Mouse (Mus musculus): Measurements from ENCODE around the gene Gm20388. TPM values are rescaled to one million over a fixed set of nuclear protein-coding genes. Genes with fewer than 3 reads are reported as not detected.

The Gm20388 gene
- 10 to 100 TPM in 11 of 26 experiments, 1 to 10 TPM in 13, under 1 TPM in 1, not detected in 1; 0.51 to 50.9 (median 9.3) TPM for total RNA-seq (2018; cell fraction: chromatin; rRNA removed)
- 10 to 100 TPM; 20.9 to 58.8 (median 39.1) TPM for total RNA-seq (2018; cell fraction: cytosol; rRNA removed)
- total RNA-seq (2018; cell fraction: nucleus; rRNA removed), result 10 to 100 TPM in 25 of 26 experiments, not detected in 1; 11.6 to 72.1 (median 40.3) TPM
- polyA plus RNA-seq (2018), result 24.2 to 47.1 TPM (median 38.5 TPM) in 3 replicates

DNA sequence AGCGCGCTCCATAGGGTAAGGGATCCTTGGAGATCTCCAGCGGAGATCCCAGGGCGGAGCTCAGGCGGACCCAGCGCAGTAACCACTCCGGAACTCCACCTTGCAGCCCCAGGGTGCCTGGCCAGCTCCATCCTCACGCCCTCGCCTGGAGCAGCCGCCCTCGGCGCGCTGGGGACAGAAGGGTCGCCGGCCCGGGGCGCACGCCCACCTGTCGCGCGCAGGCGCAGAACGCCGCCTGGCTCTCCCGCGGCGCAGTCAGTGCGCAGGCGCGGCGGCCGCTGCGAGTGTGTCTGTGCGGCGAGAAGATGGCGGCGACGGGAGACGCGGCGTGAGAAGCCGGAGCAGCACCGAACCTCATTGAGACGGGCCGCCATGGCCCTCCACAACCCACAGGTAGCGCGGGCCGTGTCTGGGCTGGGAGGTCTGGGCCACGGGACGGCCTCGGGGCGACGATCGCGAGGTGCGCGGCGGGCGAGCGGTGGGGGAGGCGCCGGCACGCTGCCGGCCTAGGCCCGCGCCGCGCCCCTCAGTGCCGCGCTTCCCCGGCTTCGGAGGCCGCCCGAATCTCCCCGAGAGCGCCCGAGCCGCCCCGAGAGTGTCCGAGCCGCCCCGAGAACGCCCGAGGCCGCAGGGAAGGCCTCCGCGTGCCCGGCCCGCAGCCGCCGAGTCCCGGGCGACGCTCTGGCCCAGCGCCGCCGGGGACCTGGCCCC lies at the start of gene Gm20388:
Gm20388 (plus strand) TSS at position 295 of the 711 bp plus-strand sequence.
- Histone ChIP-seq H3K27ac (no peak within 1 kb of the TSS), H3K36me3 (ENCODE audit: inconsistent target) (no peaks in the 10 kb centered on the region), H3K4me3 (ENCODE audit: inconsistent target) (peak within 1 kb of the TSS; percentile 46), H3K79me2 (ENCODE audit: inconsistent target) (peaks cover 45% of the 10 kb centered on the region)
- under 1% methylated on average over 95 of the region's 97 CpGs for WGBS (ENCODE audit: missing documents)

DNA sequence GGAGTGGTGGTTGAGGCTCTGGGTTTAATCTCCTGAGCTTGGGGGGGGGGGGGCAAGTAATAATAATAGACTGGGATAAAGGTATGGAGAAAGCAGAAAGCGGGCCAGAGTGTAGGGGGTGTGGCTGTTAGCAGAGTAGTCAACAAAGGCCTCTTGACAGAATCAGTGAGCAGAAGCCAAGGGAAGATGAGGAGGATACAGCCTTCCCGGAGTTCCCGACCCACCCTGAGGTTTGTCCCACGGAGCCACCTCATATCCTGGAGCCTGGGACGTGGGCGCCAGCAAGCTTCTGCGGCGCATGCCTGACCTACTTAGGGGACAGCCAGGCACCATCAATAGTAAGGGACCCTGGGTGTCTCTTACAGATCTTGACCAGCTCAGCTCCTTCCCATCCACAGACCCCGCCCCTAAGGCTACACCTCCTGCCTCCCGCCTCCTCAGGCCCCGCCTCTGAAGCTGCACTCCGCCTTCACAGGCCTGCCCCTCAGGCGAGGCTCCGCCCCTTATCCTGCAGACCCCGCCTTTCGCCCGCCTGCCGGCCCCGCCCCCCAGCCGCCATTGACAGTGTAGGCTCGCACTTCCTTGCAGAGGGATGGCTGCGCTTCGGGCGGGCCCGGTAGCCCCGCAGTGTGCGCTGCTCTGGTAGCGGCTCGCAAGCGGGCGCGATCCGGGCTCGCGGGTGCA lies 48.8 kb upstream of the Gm20388 start, which contains the start of gene Klhl36:
Klhl36 (plus strand) TSS at position 561 of the 684 bp plus-strand sequence.
- no peak within 1 kb of the TSS for H3K27ac ChIP-seq
- H3K36me3 ChIP-seq (ENCODE audit: inconsistent target), result no peaks in the 10 kb centered on the region
- H3K4me3 ChIP-seq (ENCODE audit: inconsistent target), result peak within 1 kb of the TSS; percentile 64
- 2% methylated on average over 35 of the region's 35 CpGs for WGBS (ENCODE audit: missing documents)
- H3K79me2 ChIP-seq (ENCODE audit: inconsistent target), result no peaks in the 10 kb centered on the region

DNA sequence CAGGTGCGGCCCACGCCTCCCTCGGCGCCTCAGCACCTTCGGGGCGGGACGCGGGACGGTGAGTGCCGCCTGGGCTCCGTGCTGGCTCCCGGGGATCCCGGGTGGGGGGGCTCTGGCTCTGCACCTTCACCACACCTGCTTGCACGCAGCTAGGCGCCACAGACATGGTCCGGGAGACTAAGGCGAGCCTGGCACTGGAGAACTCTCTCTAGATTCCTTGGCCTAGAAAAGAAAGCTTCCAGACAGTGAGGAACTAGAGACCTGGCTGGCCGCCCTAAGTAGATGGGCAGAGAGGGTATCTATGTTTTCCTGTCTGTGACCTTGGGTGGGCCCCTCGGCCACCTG lies 48.3 kb upstream of the Gm20388 start:
- H3K4me3 ChIP-seq (ENCODE audit: inconsistent target), result peak overlapping the region; percentile 64
- H3K79me2 ChIP-seq (ENCODE audit: inconsistent target), result no peaks in the 10 kb centered on the region
- H3K27ac ChIP-seq, result no peak overlapping the region
- WGBS (ENCODE audit: missing documents), result 2% methylated on average over 19 of the region's 19 CpGs
- H3K36me3 ChIP-seq (ENCODE audit: inconsistent target), result no peaks in the 10 kb centered on the region

DNA sequence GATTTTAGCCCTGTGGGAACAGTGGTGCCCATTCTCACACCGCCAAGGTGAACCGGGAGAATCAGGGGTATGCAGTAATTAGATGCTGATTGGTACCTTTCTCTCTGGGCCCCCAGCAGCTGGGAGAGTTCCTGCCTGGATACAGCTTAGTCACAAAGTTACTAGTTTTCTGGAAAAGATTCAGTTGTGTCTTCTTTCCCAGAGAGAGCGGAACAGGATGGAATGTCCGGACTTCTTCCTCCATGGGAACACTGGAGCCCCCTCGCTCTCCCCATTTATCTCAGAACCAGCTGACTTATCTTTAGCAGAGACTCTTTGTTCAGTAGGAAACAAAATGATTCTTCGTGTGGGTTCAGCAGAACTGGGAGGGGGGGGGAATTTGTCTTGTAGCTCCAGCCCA lies 47.9 kb upstream of the Gm20388 start:
- H3K36me3 ChIP-seq (ENCODE audit: inconsistent target), result no peaks in the 10 kb centered on the region
- H3K79me2 ChIP-seq (ENCODE audit: inconsistent target), result no peaks in the 10 kb centered on the region
- peak overlapping the region; percentile 64 for H3K4me3 ChIP-seq (ENCODE audit: inconsistent target)
- WGBS (ENCODE audit: missing documents), result 45% methylated on average over 6 of the region's 6 CpGs
- H3K27ac ChIP-seq, result no peak overlapping the region

DNA sequence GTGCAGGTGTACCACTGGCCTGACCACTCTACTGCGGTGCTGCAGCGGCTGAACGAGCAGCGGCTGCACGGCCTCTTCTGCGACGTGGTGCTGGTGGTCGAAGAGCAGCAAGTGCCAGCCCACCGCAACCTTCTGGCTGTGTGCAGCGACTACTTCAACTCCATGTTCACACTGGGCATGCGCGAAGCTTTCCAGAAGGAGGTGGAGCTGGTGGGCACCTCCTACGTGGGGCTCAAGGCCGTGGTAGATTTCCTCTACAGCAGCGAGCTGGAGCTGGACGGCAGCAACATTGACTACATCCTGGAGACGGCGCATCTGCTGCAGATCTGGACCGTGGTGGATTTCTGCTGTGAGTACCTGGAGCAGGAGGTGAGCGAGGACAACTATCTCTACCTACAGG lies 41.0 kb upstream of the Gm20388 start:
- Histone ChIP-seq H3K36me3 (ENCODE audit: inconsistent target) (peaks cover 27% of the 10 kb centered on the region), H3K4me3 (ENCODE audit: inconsistent target) (no peak overlapping the region), H3K27ac (no peak overlapping the region), H3K79me2 (ENCODE audit: inconsistent target) (no peaks in the 10 kb centered on the region)
- WGBS (ENCODE audit: missing documents), result 94% methylated on average over 20 of the region's 20 CpGs

GRCm38 (mm10) chr8:119873181-119873580 lies 37.5 kb upstream of the Gm20388 start:
- H3K36me3 ChIP-seq (ENCODE audit: inconsistent target), result peaks cover 27% of the 10 kb centered on the region
- H3K27ac ChIP-seq, result no peak overlapping the region
- no peaks in the 10 kb centered on the region for H3K79me2 ChIP-seq (ENCODE audit: inconsistent target)
- no peak overlapping the region for H3K4me3 ChIP-seq (ENCODE audit: inconsistent target)
- WGBS (ENCODE audit: missing documents), result 100% methylated on average over 1 of the region's 1 CpGs

DNA sequence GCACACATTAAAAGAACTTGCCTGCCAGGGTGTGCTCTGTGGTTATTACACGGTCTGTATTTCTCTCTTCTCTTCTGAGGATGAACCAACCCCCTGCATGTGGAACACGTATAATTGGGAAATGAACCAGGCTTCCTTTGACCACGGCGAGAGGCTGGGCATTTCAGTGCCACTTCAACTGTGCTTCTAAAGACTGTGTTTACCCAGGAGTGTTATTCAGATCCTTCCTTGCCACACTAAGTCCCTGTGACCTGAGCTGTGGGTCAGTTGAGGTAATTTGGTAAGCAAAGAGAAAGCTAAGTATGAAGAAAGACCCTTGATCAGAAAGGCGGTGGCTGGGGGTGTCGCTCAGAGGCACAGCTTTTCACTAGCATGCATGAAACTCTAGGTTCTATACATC lies 29.3 kb upstream of the Gm20388 start:
- Histone ChIP-seq H3K36me3 (ENCODE audit: inconsistent target) (no peaks in the 10 kb centered on the region), H3K27ac (no peak overlapping the region), H3K4me3 (ENCODE audit: inconsistent target) (no peak overlapping the region), H3K79me2 (ENCODE audit: inconsistent target) (no peaks in the 10 kb centered on the region)
- WGBS (ENCODE audit: missing documents), result 70% methylated on average over 6 of the region's 6 CpGs

DNA sequence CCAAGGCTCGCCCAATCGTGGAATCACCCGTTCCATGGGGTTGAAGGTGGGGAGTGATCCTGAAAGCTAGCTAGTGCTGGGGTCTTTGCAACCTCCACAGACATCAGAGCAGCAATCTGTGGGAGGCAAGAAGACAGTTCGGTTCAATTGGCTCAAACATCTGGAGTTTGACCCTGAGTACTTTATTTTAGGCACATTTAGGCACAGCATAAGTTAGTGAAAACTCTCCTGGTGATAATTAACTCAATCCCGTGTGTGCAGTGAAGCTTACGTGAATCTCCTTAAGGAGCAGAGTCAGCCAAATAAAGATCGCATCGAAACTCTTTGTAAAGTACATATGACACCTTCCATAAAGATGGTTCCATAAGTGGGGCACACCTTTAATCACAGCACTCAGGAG lies 28.7 kb upstream of the Gm20388 start:
- no peak overlapping the region for H3K27ac ChIP-seq
- H3K79me2 ChIP-seq (ENCODE audit: inconsistent target), result no peaks in the 10 kb centered on the region
- H3K36me3 ChIP-seq (ENCODE audit: inconsistent target), result no peaks in the 10 kb centered on the region
- 94% methylated on average over 8 of the region's 8 CpGs for WGBS (ENCODE audit: missing documents)
- no peak overlapping the region for H3K4me3 ChIP-seq (ENCODE audit: inconsistent target)

DNA sequence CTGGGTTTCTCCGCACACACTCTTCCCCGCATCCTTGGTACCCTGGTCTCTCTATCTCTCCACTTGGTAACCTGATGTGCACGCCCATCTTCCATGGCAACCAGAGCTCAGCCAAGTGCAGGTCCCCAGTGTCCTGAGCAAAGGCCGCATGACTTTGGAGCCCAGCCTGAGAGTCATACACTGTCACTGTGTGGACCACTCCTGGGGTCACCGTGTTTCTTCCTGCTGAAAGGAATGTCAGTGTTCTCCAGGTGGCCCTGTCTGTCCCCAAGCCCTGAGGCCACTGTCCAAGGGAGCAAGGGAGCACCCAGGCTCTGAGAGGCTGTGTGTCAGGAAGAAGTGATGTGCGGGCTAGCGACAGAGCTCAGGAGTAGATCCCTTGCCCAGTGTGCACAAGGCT lies 27.4 kb upstream of the Gm20388 start:
- WGBS (ENCODE audit: missing documents), result 99% methylated on average over 7 of the region's 7 CpGs
- H3K27ac ChIP-seq, result no peak overlapping the region
- H3K79me2 ChIP-seq (ENCODE audit: inconsistent target), result no peaks in the 10 kb centered on the region
- no peak overlapping the region for H3K4me3 ChIP-seq (ENCODE audit: inconsistent target)
- H3K36me3 ChIP-seq (ENCODE audit: inconsistent target), result no peaks in the 10 kb centered on the region

- H3K27ac ChIP-seq, result no peak overlapping the region
- H3K79me2 ChIP-seq (ENCODE audit: inconsistent target), result no peaks in the 10 kb centered on the region
- H3K4me3 ChIP-seq (ENCODE audit: inconsistent target), result no peak overlapping the region
- WGBS (ENCODE audit: missing documents), result 55% methylated on average over 3 of the region's 3 CpGs
- H3K36me3 ChIP-seq (ENCODE audit: inconsistent target), result no peaks in the 10 kb centered on the region
Measured at GRCm38 (mm10) chr8:119885612-119886011, 25.0 kb upstream of the Gm20388 start.

DNA sequence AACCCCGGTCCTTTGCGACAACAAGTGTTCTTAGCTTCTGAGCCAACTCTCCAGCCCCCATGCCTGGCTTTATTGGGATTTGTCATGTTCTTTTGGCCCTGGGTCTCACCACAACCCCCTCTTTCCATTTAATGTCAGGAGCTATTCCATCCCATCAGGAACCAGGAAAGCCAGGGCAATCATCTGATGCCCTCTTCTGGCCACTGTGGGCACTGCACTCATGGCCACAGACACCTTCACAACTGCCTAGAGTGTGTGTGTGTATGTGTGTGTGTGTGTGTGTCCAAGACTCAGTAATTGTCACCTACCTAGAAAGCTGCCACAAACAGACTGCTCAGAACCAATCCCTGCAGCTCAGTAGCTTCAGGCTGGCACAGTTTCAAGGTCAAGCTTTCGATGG lies 23.5 kb upstream of the Gm20388 start:
- H3K27ac ChIP-seq, result no peak overlapping the region
- H3K36me3 ChIP-seq (ENCODE audit: inconsistent target), result no peaks in the 10 kb centered on the region
- WGBS (ENCODE audit: missing documents), result 91% methylated on average over 3 of the region's 3 CpGs
- no peaks in the 10 kb centered on the region for H3K79me2 ChIP-seq (ENCODE audit: inconsistent target)
- no peak overlapping the region for H3K4me3 ChIP-seq (ENCODE audit: inconsistent target)

- 89% methylated on average over 4 of the region's 4 CpGs for WGBS (ENCODE audit: missing documents)
- Histone ChIP-seq H3K79me2 (ENCODE audit: inconsistent target) (no peaks in the 10 kb centered on the region), H3K4me3 (ENCODE audit: inconsistent target) (no peak overlapping the region), H3K27ac (no peak overlapping the region), H3K36me3 (ENCODE audit: inconsistent target) (no peaks in the 10 kb centered on the region)
Measured at GRCm38 (mm10) chr8:119888012-119888411, 22.6 kb upstream of the Gm20388 start.

DNA sequence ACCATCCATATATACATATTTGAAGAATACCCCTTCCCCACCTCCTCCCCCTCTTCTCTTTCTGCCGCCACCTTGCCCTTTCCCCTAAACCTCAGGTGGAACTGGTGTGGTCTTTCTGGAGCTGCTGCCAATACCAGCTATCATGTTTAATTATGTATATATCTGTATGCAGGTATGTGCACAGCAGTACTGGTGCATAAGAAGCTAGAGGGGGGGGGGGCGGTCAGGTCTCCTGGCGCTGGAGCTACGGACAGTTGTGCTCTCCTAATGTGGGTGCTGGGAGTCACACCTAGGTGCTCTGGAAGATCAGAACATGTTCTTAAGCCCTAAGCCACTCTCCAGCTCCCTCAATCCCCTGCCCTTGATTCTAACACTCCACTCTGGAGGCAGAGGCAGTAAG lies 13.6 kb upstream of the Gm20388 start:
- no peaks in the 10 kb centered on the region for H3K36me3 ChIP-seq (ENCODE audit: inconsistent target)
- no peak overlapping the region for H3K27ac ChIP-seq
- no peak overlapping the region for H3K4me3 ChIP-seq (ENCODE audit: inconsistent target)
- WGBS (ENCODE audit: missing documents), result 94% methylated on average over 4 of the region's 4 CpGs
- H3K79me2 ChIP-seq (ENCODE audit: inconsistent target), result no peaks in the 10 kb centered on the region

- WGBS (ENCODE audit: missing documents), result 21% methylated on average over 13 of the region's 13 CpGs
Measured at GRCm38 (mm10) chr8:119897933-119898332, 12.7 kb upstream of the Gm20388 start.

GRCm38 (mm10) chr8:119901349-119901748 lies 9.3 kb upstream of the Gm20388 start:
- H3K79me2 ChIP-seq (ENCODE audit: inconsistent target), result no peaks in the 10 kb centered on the region
- no peak overlapping the region for H3K27ac ChIP-seq
- no peaks in the 10 kb centered on the region for H3K36me3 ChIP-seq (ENCODE audit: inconsistent target)
- 91% methylated on average over 3 of the region's 3 CpGs for WGBS (ENCODE audit: missing documents)
- no peak overlapping the region for H3K4me3 ChIP-seq (ENCODE audit: inconsistent target)

More at GRCm38 (mm10) chr8:119897933-119898332, 12.7 kb upstream of the Gm20388 start:
- Histone ChIP-seq H3K79me2 (ENCODE audit: inconsistent target) (no peaks in the 10 kb centered on the region), H3K4me3 (ENCODE audit: inconsistent target) (no peak overlapping the region), H3K36me3 (ENCODE audit: inconsistent target) (no peaks in the 10 kb centered on the region), H3K27ac (no peak overlapping the region)

All from macrophage (primary cell).